Mouse (Mus musculus): Measurements from ENCODE around the gene Upf2. TPM values are rescaled to one million over a fixed set of nuclear protein-coding genes. Genes with fewer than 3 reads are reported as not detected.
"Not testable (repeated sequence)": the region's sequence is repeated elsewhere in the genome, so short reads cannot be mapped to it uniquely, and the experiment has no call there.

Upf2 gene
- total RNA-seq, 1 experiment from 2014 or later, result 22.8 TPM

- no peak for ATAC-seq (replicated peaks; ENCODE audit: insufficient number of reproducible peaks, low FRiP score, low TSS enrichment, poor library complexity, severe bottlenecking)
These were observed 5.6 kb upstream of the Upf2 start for GRCm38 (mm10) chr2:5945629-5946028.

- ATAC-seq (replicated peaks; ENCODE audit: insufficient number of reproducible peaks, low FRiP score, low TSS enrichment, poor library complexity, severe bottlenecking), result no peak
These were observed 4.4 kb upstream of the Upf2 start for GRCm38 (mm10) chr2:5946876-5947275.

- ATAC-seq (replicated peaks; ENCODE audit: insufficient number of reproducible peaks, low FRiP score, low TSS enrichment, poor library complexity, severe bottlenecking), result no peak
These were observed 2.3 kb upstream of the Upf2 start for GRCm38 (mm10) chr2:5948964-5949363.

- not testable (repeated sequence) for ATAC-seq (replicated peaks; ENCODE audit: insufficient number of reproducible peaks, low FRiP score, low TSS enrichment, poor library complexity, severe bottlenecking)
These were observed 1.4 kb upstream of the Upf2 start for GRCm38 (mm10) chr2:5949821-5950220.

GRCm38 (mm10) chr2:5950305-5950704 is 964 bp upstream of the Upf2 start:
- ATAC-seq (replicated peaks; ENCODE audit: insufficient number of reproducible peaks, low FRiP score, low TSS enrichment, poor library complexity, severe bottlenecking), result no peak

- peak; percentile 26; the same call in 1 of the 2 replicates for ATAC-seq (replicated peaks; ENCODE audit: insufficient number of reproducible peaks, low FRiP score, low TSS enrichment, poor library complexity, severe bottlenecking)
These were observed 447 bp downstream of the Upf2 start for GRCm38 (mm10) chr2:5951621-5952211.

- ATAC-seq (replicated peaks; ENCODE audit: insufficient number of reproducible peaks, low FRiP score, low TSS enrichment, poor library complexity, severe bottlenecking), result no peak
These were observed 6.4 kb downstream of the Upf2 start for GRCm38 (mm10) chr2:5957705-5958104.

GRCm38 (mm10) chr2:5962265-5962664 is 11.0 kb downstream of the Upf2 start:
- ATAC-seq (replicated peaks; ENCODE audit: insufficient number of reproducible peaks, low FRiP score, low TSS enrichment, poor library complexity, severe bottlenecking), result no peak

- ATAC-seq (replicated peaks; ENCODE audit: insufficient number of reproducible peaks, low FRiP score, low TSS enrichment, poor library complexity, severe bottlenecking), result not testable (repeated sequence)
These were observed 12.5 kb downstream of the Upf2 start for GRCm38 (mm10) chr2:5963729-5964128.

- 0 out of 2 replicates have a peak, but pooled peaks have one; percentile 22 for ATAC-seq (replicated peaks; ENCODE audit: insufficient number of reproducible peaks, low FRiP score, low TSS enrichment, poor library complexity, severe bottlenecking)
These were observed 14.7 kb downstream of the Upf2 start for GRCm38 (mm10) chr2:5965972-5966371.

- ATAC-seq (replicated peaks; ENCODE audit: insufficient number of reproducible peaks, low FRiP score, low TSS enrichment, poor library complexity, severe bottlenecking), result not testable (repeated sequence)
These were observed 19.4 kb downstream of the Upf2 start for GRCm38 (mm10) chr2:5970629-5971028.

GRCm38 (mm10) chr2:5977532-5977931 is 26.3 kb downstream of the Upf2 start:
- ATAC-seq (replicated peaks; ENCODE audit: insufficient number of reproducible peaks, low FRiP score, low TSS enrichment, poor library complexity, severe bottlenecking), result no peak

- ATAC-seq (replicated peaks; ENCODE audit: insufficient number of reproducible peaks, low FRiP score, low TSS enrichment, poor library complexity, severe bottlenecking), result no peak
These were observed 44.3 kb downstream of the Upf2 start for GRCm38 (mm10) chr2:5995538-5995937.

GRCm38 (mm10) chr2:6003949-6004348 is 52.7 kb downstream of the Upf2 start:
- ATAC-seq (replicated peaks; ENCODE audit: insufficient number of reproducible peaks, low FRiP score, low TSS enrichment, poor library complexity, severe bottlenecking), result no peak

- no peak for ATAC-seq (replicated peaks; ENCODE audit: insufficient number of reproducible peaks, low FRiP score, low TSS enrichment, poor library complexity, severe bottlenecking)
These were observed 63.3 kb downstream of the Upf2 start for GRCm38 (mm10) chr2:6014532-6014931.

GRCm38 (mm10) chr2:6015182-6015581 is 63.9 kb downstream of the Upf2 start:
- ATAC-seq (replicated peaks; ENCODE audit: insufficient number of reproducible peaks, low FRiP score, low TSS enrichment, poor library complexity, severe bottlenecking), result not testable (repeated sequence)

GRCm38 (mm10) chr2:6020570-6020969 is 69.3 kb downstream of the Upf2 start:
- no peak for ATAC-seq (replicated peaks; ENCODE audit: insufficient number of reproducible peaks, low FRiP score, low TSS enrichment, poor library complexity, severe bottlenecking)

GRCm38 (mm10) chr2:6042644-6043043 is 91.4 kb downstream of the Upf2 start:
- ATAC-seq (replicated peaks; ENCODE audit: insufficient number of reproducible peaks, low FRiP score, low TSS enrichment, poor library complexity, severe bottlenecking), result no peak

- no peak for ATAC-seq (replicated peaks; ENCODE audit: insufficient number of reproducible peaks, low FRiP score, low TSS enrichment, poor library complexity, severe bottlenecking)
These were observed 95.5 kb downstream of the Upf2 start for GRCm38 (mm10) chr2:6046796-6047195.

- ATAC-seq (replicated peaks; ENCODE audit: insufficient number of reproducible peaks, low FRiP score, low TSS enrichment, poor library complexity, severe bottlenecking), result no peak
These were observed 97.3 kb downstream of the Upf2 start for GRCm38 (mm10) chr2:6048570-6048969.

GRCm38 (mm10) chr2:6049018-6049417 is 97.7 kb downstream of the Upf2 start:
- no peak for ATAC-seq (replicated peaks; ENCODE audit: insufficient number of reproducible peaks, low FRiP score, low TSS enrichment, poor library complexity, severe bottlenecking)
